Mouse (Mus musculus): ENCODE measurements around the gene Dab2ip.

The Dab2ip gene

GRCm38 (mm10) chr2:35557911-35558825 lies at the start of gene Dab2ip:
Dab2ip (plus strand) TSS chr2:35558266.
- no peak for DNase-seq (ENCODE audit: extremely low read depth, insufficient read length, low spot score)

GRCm38 (mm10) chr2:35508597-35509342 lies 49.3 kb upstream of the Dab2ip start:
- peak; percentile 73 for DNase-seq (ENCODE audit: extremely low read depth, insufficient read length, low spot score)

- DNase-seq (ENCODE audit: extremely low read depth, insufficient read length, low spot score) = no peak
These were observed 48.8 kb upstream of the Dab2ip start for GRCm38 (mm10) chr2:35509343-35509667.

GRCm38 (mm10) chr2:35509888-35510287 lies 48.2 kb upstream of the Dab2ip start:
- no peak for DNase-seq (ENCODE audit: extremely low read depth, insufficient read length, low spot score)

- DNase-seq (ENCODE audit: extremely low read depth, insufficient read length, low spot score) = no peak
These were observed 47.1 kb upstream of the Dab2ip start for GRCm38 (mm10) chr2:35510920-35511319.

- no peak for DNase-seq (ENCODE audit: extremely low read depth, insufficient read length, low spot score)
These were observed 45.8 kb upstream of the Dab2ip start for GRCm38 (mm10) chr2:35512226-35512625.

- DNase-seq (ENCODE audit: extremely low read depth, insufficient read length, low spot score) = peak; percentile 63
These were observed 43.8 kb upstream of the Dab2ip start for GRCm38 (mm10) chr2:35514051-35514892.

- DNase-seq (ENCODE audit: extremely low read depth, insufficient read length, low spot score) = no peak
These were observed 31.3 kb upstream of the Dab2ip start for GRCm38 (mm10) chr2:35526612-35527242.

- no peak for DNase-seq (ENCODE audit: extremely low read depth, insufficient read length, low spot score)
These were observed 29.0 kb upstream of the Dab2ip start for GRCm38 (mm10) chr2:35529086-35529485.

- DNase-seq (ENCODE audit: extremely low read depth, insufficient read length, low spot score) = no peak
These were observed 28.2 kb upstream of the Dab2ip start for GRCm38 (mm10) chr2:35529856-35530255.

GRCm38 (mm10) chr2:35530732-35531131 lies 27.3 kb upstream of the Dab2ip start:
- DNase-seq (ENCODE audit: extremely low read depth, insufficient read length, low spot score) = no peak

GRCm38 (mm10) chr2:35533646-35534045 lies 24.4 kb upstream of the Dab2ip start:
- DNase-seq (ENCODE audit: extremely low read depth, insufficient read length, low spot score) = peak; percentile 43

- DNase-seq (ENCODE audit: extremely low read depth, insufficient read length, low spot score) = peak; percentile 55
These were observed 18.6 kb upstream of the Dab2ip start for GRCm38 (mm10) chr2:35539276-35539972.

GRCm38 (mm10) chr2:35540798-35541197 lies 17.3 kb upstream of the Dab2ip start:
- no peak for DNase-seq (ENCODE audit: extremely low read depth, insufficient read length, low spot score)

- peak; percentile 28 for DNase-seq (ENCODE audit: extremely low read depth, insufficient read length, low spot score)
These were observed 13.3 kb upstream of the Dab2ip start for GRCm38 (mm10) chr2:35544717-35545116.

GRCm38 (mm10) chr2:35545125-35545590 lies 12.9 kb upstream of the Dab2ip start:
- no peak for DNase-seq (ENCODE audit: extremely low read depth, insufficient read length, low spot score)

- no peak for DNase-seq (ENCODE audit: extremely low read depth, insufficient read length, low spot score)
These were observed 11.6 kb upstream of the Dab2ip start for GRCm38 (mm10) chr2:35546462-35546861.

- peak; percentile 20 for DNase-seq (ENCODE audit: extremely low read depth, insufficient read length, low spot score)
These were observed 8.9 kb upstream of the Dab2ip start for GRCm38 (mm10) chr2:35549191-35549590.

- DNase-seq (ENCODE audit: extremely low read depth, insufficient read length, low spot score) = peak; percentile 38
These were observed 8.0 kb upstream of the Dab2ip start for GRCm38 (mm10) chr2:35550097-35550496.
